Mouse (Mus musculus): ENCODE measurements around the gene Tectb.

DNA sequence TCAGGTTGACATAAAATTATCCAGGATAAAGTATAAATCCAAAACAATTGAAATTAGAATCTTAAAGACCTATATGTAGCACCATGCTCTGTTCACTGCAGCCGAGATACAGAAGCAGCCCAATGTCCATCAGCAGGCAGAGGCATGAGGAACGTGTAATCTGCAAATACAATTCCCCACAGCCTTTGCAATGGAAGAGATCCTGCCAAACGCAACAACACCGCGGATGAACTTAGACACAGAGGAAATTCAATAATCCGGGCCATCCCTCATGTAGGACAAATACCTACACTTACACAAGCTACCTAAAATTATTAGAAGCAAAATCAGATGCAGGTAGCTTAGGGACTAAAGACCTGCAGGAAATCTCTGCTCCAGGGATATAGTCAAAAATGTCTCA is 27.6 kb upstream of the Tectb start:
- no peak for TF ChIP-seq POLR2A (IDR thresholded peaks at IDR 0.05; ENCODE audit: low read depth, low read length)
- no peak for TF ChIP-seq CTCF (IDR thresholded peaks at IDR 0.05; ENCODE audit: extremely low read depth, insufficient read depth, insufficient read length, insufficient replicate concordance)

All from spleen, adult 2 months (tissue).